Mouse (Mus musculus) mature B cell (primary cell): ENCODE data around the gene Olfr178.

Source experiments
- in situ Hi-C: fragments of 300-500 bp; cut with MboI; formaldehyde crosslinking; loops from 2 replicates; pipeline ENCODE4 v1.14.3; 2019

The Olfr178 gene

GRCm38 (mm10) chr16:58891963-58892362 lies at the start of gene Olfr178:
Gene Olfr178 (minus strand): TSS chr16:58892063.
- in situ Hi-C loops = no loop called here

- in situ Hi-C loops = no loop called here
Observed at GRCm38 (mm10) chr16:58929292-58929691, 37.4 kb upstream of the Olfr178 start, which contains the start of gene Olfr180. Gene Olfr180 (minus strand): TSS chr16:58929392.

- in situ Hi-C loops = no loop called here
Observed at GRCm38 (mm10) chr16:58928655-58929054, 36.8 kb upstream of the Olfr178 start, which contains the start of gene Olfr181. Gene Olfr181 (minus strand): TSS chr16:58928755.

- in situ Hi-C loops = no loop called here
Observed at GRCm38 (mm10) chr16:58884416-58884815, 7.4 kb downstream of the Olfr178 start.

GRCm38 (mm10) chr16:58874668-58875067 lies 17.2 kb downstream of the Olfr178 start, which contains the start of gene Olfr177:
Gene Olfr177 (minus strand): TSS chr16:58874768.
- in situ Hi-C loops = no loop called here

- in situ Hi-C loops = no loop called here
Observed at GRCm38 (mm10) chr16:58861479-58861878, 30.4 kb downstream of the Olfr178 start.

- in situ Hi-C loops = no loop called here
Observed at GRCm38 (mm10) chr16:58860032-58860737, 31.7 kb downstream of the Olfr178 start.
